Mouse (Mus musculus) urinary bladder, postnatal 36 days (tissue): ENCODE data around the gene Tex45.

Experiments
- DNase-seq, 2 experiments: peaks; one replicate each; pipeline ENCODE4 v3.0.0; 2022; ENCODE audit warnings: low spot score in 2 of 2, mixed read lengths in 1 of 2

The Tex45 gene

DNA sequence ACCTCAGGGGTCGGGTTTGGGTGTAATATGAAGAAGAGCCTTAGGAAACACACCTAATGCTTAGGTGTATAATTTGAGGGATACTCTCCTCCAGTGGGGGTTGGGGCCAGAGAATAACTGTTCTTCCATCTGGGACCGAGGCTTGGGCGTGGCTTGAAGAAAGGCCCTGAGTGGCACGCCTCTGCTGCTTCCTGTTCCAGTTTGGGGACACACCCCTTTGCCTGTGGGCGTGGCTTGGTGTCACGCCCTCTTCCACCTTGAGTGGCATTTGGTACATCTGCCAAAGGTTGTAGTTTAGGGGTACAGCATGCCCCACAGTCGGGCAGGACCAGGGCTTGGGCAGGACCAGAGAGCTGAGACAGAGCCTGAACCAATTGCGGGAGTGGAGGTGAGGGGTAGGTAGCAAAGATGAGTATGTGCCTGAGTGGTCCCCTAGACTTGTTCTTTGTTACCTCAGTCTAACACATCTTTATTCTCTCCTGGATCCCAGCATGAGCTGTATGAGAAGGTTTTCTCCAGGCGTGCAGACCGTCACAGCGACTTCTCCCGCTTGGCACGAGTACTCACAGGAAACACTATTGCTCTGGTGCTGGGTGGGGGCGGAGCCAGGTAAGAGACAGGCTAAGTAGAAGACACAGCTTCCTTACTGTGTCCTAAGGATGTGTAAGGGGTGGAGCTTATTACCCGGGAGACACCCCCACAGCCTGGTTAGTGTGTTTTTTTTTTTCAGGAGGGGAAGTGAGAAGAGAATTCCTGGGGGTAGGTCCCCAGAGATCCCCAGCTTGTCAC is 65.6 kb downstream of the Tex45 start:
- DNase-seq: no peak
